Mouse (Mus musculus) limb, embryonic 11.5 days (tissue): ENCODE results near the gene Itpr1. TPM values are rescaled to one million over a fixed set of nuclear protein-coding genes. Genes with fewer than 3 reads are reported as not detected.

Source experiments
- ATAC-seq: fragments of 200-750 bp; cut with Nextera tagmentation; 2 replicates; pipeline ENCODE4 v1.8.0; 2017; ENCODE audit warnings: low read depth; ENCODE audit not compliant: insufficient number of reproducible peaks, low FRiP score, low TSS enrichment
- DNase-seq: peaks from one replicate; pipeline ENCODE4 v3.0.0-alpha.2; 2015; ENCODE audit warnings: low spot score
- H3K27ac ChIP-seq: fragments of 300-500 bp; sonication (generic); replicated peaks from 2 replicates; pipeline ENCODE4 v1.5.1; 2014; ENCODE audit warnings: low read depth, mild to moderate bottlenecking, low read length
- H3K27me3 ChIP-seq: fragments of 300-500 bp; sonication (generic); 2 replicates; pipeline ENCODE4 v1.6.1; 2014; ENCODE audit warnings: mild to moderate bottlenecking, low read length, mixed read lengths; ENCODE audit not compliant: control insufficient read depth, insufficient read depth
- H3K36me3 ChIP-seq: fragments of 300-500 bp; sonication (generic); 2 replicates; pipeline ENCODE4 v1.6.1; 2014; ENCODE audit warnings: mild to moderate bottlenecking, low read length, moderate library complexity, mixed read lengths; ENCODE audit not compliant: control insufficient read depth, insufficient read depth
- H3K4me1 ChIP-seq: fragments of 300-500 bp; sonication (generic); 2 replicates; pipeline ENCODE4 v1.6.1; 2014; ENCODE audit warnings: low read length, mixed read lengths; ENCODE audit not compliant: control insufficient read depth, insufficient read depth
- H3K4me2 ChIP-seq: fragments of 300-500 bp; sonication (generic); 2 replicates; pipeline ENCODE4 v1.6.1; 2014; ENCODE audit warnings: low read depth, mild to moderate bottlenecking, moderate library complexity; ENCODE audit not compliant: severe bottlenecking
- H3K4me3 ChIP-seq: fragments of 300-500 bp; sonication (generic); 2 replicates; pipeline ENCODE4 v1.5.1; 2014; ENCODE audit warnings: low read depth, low read length
- H3K9ac ChIP-seq: fragments of 300-500 bp; sonication (generic); 2 replicates; pipeline ENCODE4 v1.6.1; 2014; ENCODE audit warnings: mild to moderate bottlenecking, low read length
- H3K9me3 ChIP-seq: fragments of 300-500 bp; sonication (generic); 2 replicates; pipeline ENCODE4 v1.6.1; 2016; ENCODE audit warnings: low read length; ENCODE audit not compliant: control insufficient read depth
- WGBS: fragments of 180-500 bp; shearing (Covaris S2); extraction: QIAGEN DNeasy Blood & Tissue Kit; methylation state at CpG from one replicate; pipeline ENCODE4 v1.1.7; 2014; 5-methylcytosine and 5-hydroxymethylcytosine counted together
- polyA plus RNA-seq: library from polyadenylated mRNA; unstranded; fragments of >200 nt; fragmentation: Nextera tagmentation; extraction: Ambion mirVana; gene quantifications from 2 replicates; pipeline ENCODE4 v1.2.1, GENCODE M21; 2014

Gene Itpr1
- polyA plus RNA-seq, 1 experiment from 2014 or later = 6.4 TPM

GRCm38 (mm10) chr6:108517986-108518385 lies 305.1 kb downstream of the Itpr1 start:
- no peak for DNase-seq
- Histone ChIP-seq H3K36me3 (no peaks in the 10 kb centered on the region), H3K4me2 (no peak overlapping the region), H3K9ac (no peak overlapping the region), H3K4me3 (no peak overlapping the region), H3K27me3 (no peaks in the 10 kb centered on the region), H3K4me1 (no peaks in the 10 kb centered on the region), H3K9me3 (no peaks in the 10 kb centered on the region), H3K27ac (no peak overlapping the region)
- 96% methylated on average over 1 of the region's 1 CpGs for WGBS
- ATAC-seq = no peak

GRCm38 (mm10) chr6:108518552-108518951 lies 305.7 kb downstream of the Itpr1 start:
- Histone ChIP-seq H3K27me3 (no peaks in the 10 kb centered on the region), H3K9me3 (no peaks in the 10 kb centered on the region), H3K4me2 (no peak overlapping the region), H3K36me3 (no peaks in the 10 kb centered on the region), H3K9ac (0 out of 2 replicates have a peak overlapping the region, but pooled peaks have one; percentile 17), H3K27ac (no peak overlapping the region), H3K4me3 (no peak overlapping the region), H3K4me1 (no peaks in the 10 kb centered on the region)
- DNase-seq (no peak), ATAC-seq (no peak)
- WGBS = 74% methylated on average over 14 of the region's 14 CpGs

GRCm38 (mm10) chr6:108519327-108519726 lies 306.4 kb downstream of the Itpr1 start:
- Histone ChIP-seq H3K9ac (no peak overlapping the region), H3K4me3 (no peak overlapping the region), H3K36me3 (no peaks in the 10 kb centered on the region), H3K4me2 (no peak overlapping the region), H3K9me3 (no peaks in the 10 kb centered on the region), H3K4me1 (no peaks in the 10 kb centered on the region), H3K27me3 (no peaks in the 10 kb centered on the region), H3K27ac (no peak overlapping the region)
- no peak for ATAC-seq
- 90% methylated on average over 9 of the region's 9 CpGs for WGBS
- DNase-seq = no peak

GRCm38 (mm10) chr6:108523956-108524616 lies 311.2 kb downstream of the Itpr1 start:
- Histone ChIP-seq H3K36me3 (no peaks in the 10 kb centered on the region), H3K27me3 (no peaks in the 10 kb centered on the region), H3K9ac (no peak overlapping the region), H3K4me3 (no peak overlapping the region), H3K4me2 (no peak overlapping the region), H3K4me1 (no peaks in the 10 kb centered on the region), H3K9me3 (no peaks in the 10 kb centered on the region), H3K27ac (no peak overlapping the region)
- DNase-seq (no peak), ATAC-seq (no peak)
- WGBS = 93% methylated on average over 16 of the region's 16 CpGs

- Histone ChIP-seq H3K4me2 (no peak overlapping the region), H3K9me3 (no peaks in the 10 kb centered on the region), H3K27ac (no peak overlapping the region), H3K4me1 (no peaks in the 10 kb centered on the region), H3K9ac (no peak overlapping the region), H3K27me3 (no peaks in the 10 kb centered on the region), H3K4me3 (no peak overlapping the region), H3K36me3 (no peaks in the 10 kb centered on the region)
- DNase-seq = no peak
- WGBS = 92% methylated on average over 10 of the region's 10 CpGs
- no peak for ATAC-seq
Measured at GRCm38 (mm10) chr6:108524617-108525010, 311.7 kb downstream of the Itpr1 start.

GRCm38 (mm10) chr6:108527560-108527959 lies 314.7 kb downstream of the Itpr1 start:
- WGBS = 85% methylated on average over 3 of the region's 3 CpGs
- Histone ChIP-seq H3K27ac (no peak overlapping the region), H3K4me1 (0 out of 2 replicates have a peak, but pooled peaks cover 3% of the 10 kb centered on the region), H3K36me3 (no peaks in the 10 kb centered on the region), H3K27me3 (no peaks in the 10 kb centered on the region), H3K9me3 (no peaks in the 10 kb centered on the region), H3K4me3 (no peak overlapping the region), H3K4me2 (no peak overlapping the region), H3K9ac (no peak overlapping the region)
- ATAC-seq = no peak
- no peak for DNase-seq

GRCm38 (mm10) chr6:108527993-108528392 lies 315.1 kb downstream of the Itpr1 start:
- Histone ChIP-seq H3K9ac (no peak overlapping the region), H3K4me3 (no peak overlapping the region), H3K27ac (no peak overlapping the region), H3K9me3 (no peaks in the 10 kb centered on the region), H3K4me1 (0 out of 2 replicates have a peak, but pooled peaks cover 3% of the 10 kb centered on the region), H3K36me3 (no peaks in the 10 kb centered on the region), H3K4me2 (no peak overlapping the region), H3K27me3 (no peaks in the 10 kb centered on the region)
- DNase-seq (no peak), ATAC-seq (no peak)

GRCm38 (mm10) chr6:108529150-108529549 lies 316.3 kb downstream of the Itpr1 start:
- DNase-seq (no peak), ATAC-seq (no peak)
- no peak overlapping the region for H3K9ac ChIP-seq
- H3K27me3 ChIP-seq = no peaks in the 10 kb centered on the region
- H3K36me3 ChIP-seq = no peaks in the 10 kb centered on the region
- 90% methylated on average over 3 of the region's 3 CpGs for WGBS
- H3K4me1 ChIP-seq = 0 out of 2 replicates have a peak, but pooled peaks cover 3% of the 10 kb centered on the region
- no peak overlapping the region for H3K4me2 ChIP-seq
- H3K27ac ChIP-seq = no peak overlapping the region
- no peaks in the 10 kb centered on the region for H3K9me3 ChIP-seq
- H3K4me3 ChIP-seq = no peak overlapping the region
